In genomic region chr17:57051679-57052078, GRCm38 (mm10) we compare ENCODE assay signal across 15 mouse cellular contexts. TPM values are rescaled to one million over a fixed set of nuclear protein-coding genes. Genes with fewer than 3 reads are reported as not detected.
A peak's percentile ranks its signal among the peaks of the same experiment; 100 is the strongest.
DNase-seq lines count a peak whose midpoint lies in the region; ATAC-seq and TF ChIP-seq lines count a peak whose summit lies in the region.
"Not testable (repeated sequence)": the region's sequence is repeated elsewhere in the genome, so short reads cannot be mapped to it uniquely, and the experiment has no call there.
"Had no signal": no experiment of that assay in that cellular context is flagged by ENCODE, and none has a peak within 500 bp of the region (broad histone marks: within the 10 kb centered on the region; RNA-seq: fewer than 3 reads in every experiment).

No protein-coding gene starts in this region.

- not testable (repeated sequence) for H3K27me3 ChIP-seq in cerebellum, adult 2 months (ENCODE audit: control insufficient read depth, insufficient read depth, low read length); liver, embryonic 14.5 days (ENCODE audit: control insufficient read depth, insufficient read depth, low read length); midbrain, embryonic 14.5 days (ENCODE audit: control insufficient read depth, insufficient read depth, low read length); thymus, adult 2 months (ENCODE audit: control insufficient read depth, insufficient read depth, low read length)

- not testable (repeated sequence) for TF ChIP-seq EP300 in liver, embryonic 14.5 days (IDR thresholded peaks at IDR 0.05; ENCODE audit: low read depth)

- DNase-seq in MEL-GATA-1-ER (ENCODE audit: extremely low read depth, low read depth): peak; percentile 47
- not testable (repeated sequence) for DNase-seq in cerebellum, adult 2 months; liver, embryonic 14.5 days (ENCODE audit: low read depth in 3 of 3, low spot score in 3 of 3)
- peak; percentile 75 for DNase-seq in induced T-regulatory cell, adult 2 months (ENCODE audit: low read depth)
- DNase-seq in midbrain, embryonic 14.5 days: peak; percentile 30
- peak; percentile 49 for DNase-seq in thymus, adult 2 months

- H3K4me3 ChIP-seq in cerebellum, adult 2 months (replicated peaks; ENCODE audit: insufficient read depth, low read depth, low read length); liver, embryonic 14.5 days (ENCODE audit: insufficient read depth in 1 of 2, low read depth in 2 of 2, low read length in 2 of 2); midbrain, embryonic 14.5 days (replicated peaks; ENCODE audit: low read depth, low read length); thymus, adult 2 months (ENCODE audit: control insufficient read depth, insufficient read depth, low read length): not testable (repeated sequence)

- H3K27ac ChIP-seq in cerebellum, adult 2 months (ENCODE audit: insufficient read depth, low read length); liver, embryonic 14.5 days; midbrain, embryonic 14.5 days (replicated peaks; ENCODE audit: low read depth, low read length); thymus, adult 2 months (ENCODE audit: control insufficient read depth, insufficient read depth, low read length): not testable (repeated sequence)

- H3K9ac ChIP-seq in liver, embryonic 14.5 days (replicated peaks); midbrain, embryonic 14.5 days (replicated peaks; ENCODE audit: low read length): not testable (repeated sequence)

- not testable (repeated sequence) for H3K4me2 ChIP-seq in liver, embryonic 14.5 days (ENCODE audit: low read depth); midbrain, embryonic 14.5 days (ENCODE audit: low read length)

- 78% methylated on average over 4 of the region's 4 CpGs for WGBS in cerebellum, adult 2 months
- 52% methylated on average over 4 of the region's 4 CpGs for WGBS in liver, embryonic 14.5 days (ENCODE audit: insufficient replicate concordance)
- 91% methylated on average over 4 of the region's 4 CpGs for WGBS in midbrain, embryonic 14.5 days
- 87% methylated on average over 4 of the region's 4 CpGs for WGBS in thymus, adult 2 months

- H3K36me3 ChIP-seq in liver, embryonic 14.5 days (replicated peaks; ENCODE audit: control insufficient read depth, insufficient read depth, low read depth): not testable (repeated sequence)
- H3K36me3 ChIP-seq in midbrain, embryonic 14.5 days (ENCODE audit: control insufficient read depth, insufficient read depth, low read length): peaks cover 67% of the 10 kb centered on the region
- H3K36me3 ChIP-seq in thymus, adult 2 months (ENCODE audit: control insufficient read depth, insufficient read depth, low read length): 0 out of 2 replicates have a peak, but pooled peaks cover 11% of the 10 kb centered on the region

- ATAC-seq in CD4-positive, CD25-positive, alpha-beta regulatory T cell, adult 4 months: peak; percentile 85
- ATAC-seq in liver, embryonic 14.5 days (ENCODE audit: insufficient read depth); midbrain, embryonic 14.5 days (ENCODE audit: low FRiP score, low TSS enrichment): not testable (repeated sequence)

- H3K9me3 ChIP-seq in liver, embryonic 14.5 days (ENCODE audit: control insufficient read depth, low read length); midbrain, embryonic 14.5 days (ENCODE audit: control insufficient read depth, low read length): not testable (repeated sequence)

- TF ChIP-seq CTCF in cerebellum, adult 2 months (IDR thresholded peaks at IDR 0.05; ENCODE audit: borderline replicate concordance, insufficient read depth, low read depth, low read length): peak; percentile 5; the same call in 1 of the 2 replicates
- peak; percentile 50 for TF ChIP-seq CTCF in liver, embryonic 14.5 days (IDR thresholded peaks at IDR 0.05; ENCODE audit: low read depth)
- TF ChIP-seq CTCF in thymus, adult 2 months (IDR thresholded peaks at IDR 0.05; ENCODE audit: borderline replicate concordance, control insufficient read depth, extremely low read depth, insufficient read depth, low read length, poor library complexity): not testable (repeated sequence)

- not testable (repeated sequence) for TF ChIP-seq POLR2A in cerebellum, adult 2 months (IDR thresholded peaks at IDR 0.05; ENCODE audit: borderline replicate concordance, insufficient read depth, low read length); thymus, adult 2 months (IDR thresholded peaks at IDR 0.05; ENCODE audit: control insufficient read depth, extremely low read depth, insufficient read depth, low read length, poor library complexity)

- H3K4me1 ChIP-seq in cerebellum, adult 2 months (ENCODE audit: control insufficient read depth, insufficient read depth, low read length); liver, embryonic 14.5 days (replicated peaks; ENCODE audit: control insufficient read depth in 2 of 2, insufficient read depth in 2 of 2, low read length in 1 of 2); midbrain, embryonic 14.5 days (ENCODE audit: control insufficient read depth, insufficient read depth, low read length); thymus, adult 2 months (replicated peaks; ENCODE audit: control insufficient read depth, insufficient read depth, low read length): not testable (repeated sequence)

RNA-seq across cellular contexts. Expression of gene Crb3, which starts 7.2 kb away (rescaled TPM):
- polyA plus RNA-seq in CD4-positive, CD25-positive, alpha-beta regulatory T cell, adult 4 months (2017; shearing (Covaris generic)): 1 to 10 TPM; 2.1 to 2.9 TPM
- polyA plus RNA-seq in cerebellum, adult 2 months (2012; rRNA removed): 2.8 and 3.3 TPM in 2 replicates
- polyA plus RNA-seq in liver, embryonic 14.5 days (2012; rRNA removed): 4.4 and 5.5 TPM in 2 replicates
- polyA plus RNA-seq in liver, embryonic 14.5 days (2014; fragmentation: Nextera tagmentation; extraction: Ambion mirVana): 6.1 and 6.5 TPM in 2 replicates
- 1.2 and 1.7 TPM in 2 replicates for polyA plus RNA-seq in midbrain, embryonic 14.5 days (2014; fragmentation: Nextera tagmentation; extraction: Ambion mirVana)
- 3.4 and 5.9 TPM in 2 replicates for polyA plus RNA-seq in thymus, adult 2 months (2012; rRNA removed)

RNA-seq across cellular contexts. Expression of gene Slc25a23, which starts 8.0 kb away (rescaled TPM):
- polyA plus RNA-seq in CD4-positive, CD25-positive, alpha-beta regulatory T cell, adult 4 months (2017; shearing (Covaris generic)): 1 to 10 TPM; 2.3 to 3.4 TPM
- 178 and 211 TPM in 2 replicates for polyA plus RNA-seq in cerebellum, adult 2 months (2012; rRNA removed)
- polyA plus RNA-seq in liver, embryonic 14.5 days (2012; rRNA removed): 8.8 and 11.1 TPM in 2 replicates
- polyA plus RNA-seq in liver, embryonic 14.5 days (2014; fragmentation: Nextera tagmentation; extraction: Ambion mirVana): 4.7 and 5.1 TPM in 2 replicates
- polyA plus RNA-seq in midbrain, embryonic 14.5 days (2014; fragmentation: Nextera tagmentation; extraction: Ambion mirVana): 31.6 and 32.9 TPM in 2 replicates
- 76.5 and 93.2 TPM in 2 replicates for polyA plus RNA-seq in thymus, adult 2 months (2012; rRNA removed)

RNA-seq across cellular contexts. Expression of gene Slc25a41, which starts 10.2 kb away (rescaled TPM):
- not detected for polyA plus RNA-seq in CD4-positive, CD25-positive, alpha-beta regulatory T cell, adult 4 months (2017; shearing (Covaris generic))
- polyA plus RNA-seq in cerebellum, adult 2 months (2012; rRNA removed): 0.17 and 0.29 TPM in 2 replicates
- polyA plus RNA-seq in liver, embryonic 14.5 days (2012; rRNA removed): not detected in 2 replicates
- not detected in 2 replicates for polyA plus RNA-seq in liver, embryonic 14.5 days (2014; fragmentation: Nextera tagmentation; extraction: Ambion mirVana)
- polyA plus RNA-seq in midbrain, embryonic 14.5 days (2014; fragmentation: Nextera tagmentation; extraction: Ambion mirVana): not detected in 2 replicates
- 0.22 and 0.38 TPM in 2 replicates for polyA plus RNA-seq in thymus, adult 2 months (2012; rRNA removed)
- polyA plus RNA-seq: forebrain, embryonic 12.5 days; heart, embryonic 10.5 days; hindbrain, embryonic 12.5 days; intestine, embryonic 16.5 days; limb, embryonic 10.5 days; liver, embryonic 12.5 days; neural tube, embryonic 14.5 days; Patski had no signal

RNA-seq across cellular contexts. Expression of gene Khsrp, which starts 20.4 kb away (rescaled TPM):
- 10 to 100 TPM; 16.0 to 29.4 TPM for polyA plus RNA-seq in CD4-positive, CD25-positive, alpha-beta regulatory T cell, adult 4 months (2017; shearing (Covaris generic))
- 67.7 and 70.3 TPM in 2 replicates for polyA plus RNA-seq in cerebellum, adult 2 months (2012; rRNA removed)
- 33.6 and 35.6 TPM in 2 replicates for polyA plus RNA-seq in liver, embryonic 14.5 days (2012; rRNA removed)
- polyA plus RNA-seq in liver, embryonic 14.5 days (2014; fragmentation: Nextera tagmentation; extraction: Ambion mirVana): 24.1 and 28.1 TPM in 2 replicates
- polyA plus RNA-seq in midbrain, embryonic 14.5 days (2014; fragmentation: Nextera tagmentation; extraction: Ambion mirVana): 37.5 and 41.7 TPM in 2 replicates
- polyA plus RNA-seq in thymus, adult 2 months (2012; rRNA removed): 229 and 259 TPM in 2 replicates

RNA-seq across cellular contexts. Expression of gene Dennd1c, which starts 26.6 kb away (rescaled TPM):
- 100 to 1,000 TPM; 215 to 337 TPM for polyA plus RNA-seq in CD4-positive, CD25-positive, alpha-beta regulatory T cell, adult 4 months (2017; shearing (Covaris generic))
- 1.1 and 2.1 TPM in 2 replicates for polyA plus RNA-seq in cerebellum, adult 2 months (2012; rRNA removed)
- 1.5 and 2.8 TPM in 2 replicates for polyA plus RNA-seq in liver, embryonic 14.5 days (2012; rRNA removed)
- polyA plus RNA-seq in liver, embryonic 14.5 days (2014; fragmentation: Nextera tagmentation; extraction: Ambion mirVana): 0.78 and 0.89 TPM in 2 replicates
- polyA plus RNA-seq in midbrain, embryonic 14.5 days (2014; fragmentation: Nextera tagmentation; extraction: Ambion mirVana): 3.3 and 3.4 TPM in 2 replicates
- 176 and 196 TPM in 2 replicates for polyA plus RNA-seq in thymus, adult 2 months (2012; rRNA removed)
